Mouse (Mus musculus) left cerebral cortex, adult 11 months (tissue): ENCODE data around the gene Shisa6.
A peak's percentile ranks its signal among the peaks of the same experiment; 100 is the strongest.

Source experiments
- DNase-seq: peaks from one replicate; pipeline ENCODE4 v3.0.0; 2022; ENCODE audit warnings: low spot score

Shisa6 gene

GRCm38 (mm10) chr11:66232891-66233290 lies 292.9 kb downstream of the Shisa6 start:
- no peak for DNase-seq

GRCm38 (mm10) chr11:66222133-66222532 lies 303.6 kb downstream of the Shisa6 start:
- DNase-seq, result peak; percentile 7

GRCm38 (mm10) chr11:66218469-66218868 lies 307.3 kb downstream of the Shisa6 start:
- DNase-seq, result peak; percentile 31

GRCm38 (mm10) chr11:66188627-66189287 lies 337.0 kb downstream of the Shisa6 start:
- DNase-seq, result no peak

- no peak for DNase-seq
Measured at GRCm38 (mm10) chr11:66188146-66188545, 337.6 kb downstream of the Shisa6 start.

GRCm38 (mm10) chr11:66177781-66178180 lies 348.0 kb downstream of the Shisa6 start:
- DNase-seq, result no peak

- peak; percentile 78 for DNase-seq
Measured at GRCm38 (mm10) chr11:66167801-66168651, 357.7 kb downstream of the Shisa6 start, which contains the start of gene Dnah9. Gene Dnah9, minus strand, starts transcription at chr11:66168551.

GRCm38 (mm10) chr11:66164022-66164421 lies 361.7 kb downstream of the Shisa6 start:
- no peak for DNase-seq
